Mouse (Mus musculus): Measurements from ENCODE around the gene Tulp3.
"Not testable (repeated sequence)": the region's sequence is repeated elsewhere in the genome, so short reads cannot be mapped to it uniquely, and the experiment has no call there.

Gene Tulp3

GRCm38 (mm10) chr6:128355726-128356416 is at the start of gene Tulp3:
TSS of gene Tulp3 (minus strand) at chr6:128355851.
- peak; percentile 97 for DNase-seq

- DNase-seq, result no peak
Measured at GRCm38 (mm10) chr6:128404708-128405107, 49.1 kb upstream of the Tulp3 start.

- peak; percentile 69 for DNase-seq
Measured at GRCm38 (mm10) chr6:128399421-128400185, 44.0 kb upstream of the Tulp3 start.

GRCm38 (mm10) chr6:128398996-128399395 is 43.3 kb upstream of the Tulp3 start, which contains the start of gene Nrip2:
TSS of gene Nrip2 (plus strand) at chr6:128399296.
- no peak for DNase-seq

- no peak for DNase-seq
Measured at GRCm38 (mm10) chr6:128397574-128398261, 42.1 kb upstream of the Tulp3 start.

GRCm38 (mm10) chr6:128390683-128391082 is 35.0 kb upstream of the Tulp3 start:
- DNase-seq, result no peak

GRCm38 (mm10) chr6:128389185-128389584 is 33.5 kb upstream of the Tulp3 start:
- no peak for DNase-seq

- DNase-seq, result no peak
Measured at GRCm38 (mm10) chr6:128385026-128385425, 29.4 kb upstream of the Tulp3 start.

- DNase-seq, result no peak
Measured at GRCm38 (mm10) chr6:128383752-128384151, 28.1 kb upstream of the Tulp3 start.

GRCm38 (mm10) chr6:128381254-128381653 is 25.6 kb upstream of the Tulp3 start:
- no peak for DNase-seq

GRCm38 (mm10) chr6:128380594-128381167 is 25.0 kb upstream of the Tulp3 start:
- not testable (repeated sequence) for DNase-seq

GRCm38 (mm10) chr6:128379636-128380035 is 24.0 kb upstream of the Tulp3 start:
- no peak for DNase-seq

GRCm38 (mm10) chr6:128376371-128377085 is 20.9 kb upstream of the Tulp3 start:
- DNase-seq, result no peak

- no peak for DNase-seq
Measured at GRCm38 (mm10) chr6:128375192-128375591, 19.5 kb upstream of the Tulp3 start, which contains the start of the genes Tex52 and Gm44596. TSS of gene Tex52 (plus strand) at chr6:128375456. TSS of gene Gm44596 (plus strand) at chr6:128375503.

- DNase-seq, result no peak
Measured at GRCm38 (mm10) chr6:128370040-128370439, 14.4 kb upstream of the Tulp3 start.

- no peak for DNase-seq
Measured at GRCm38 (mm10) chr6:128366466-128366865, 10.8 kb upstream of the Tulp3 start.

- DNase-seq, result no peak
Measured at GRCm38 (mm10) chr6:128364721-128365120, 9.1 kb upstream of the Tulp3 start.

GRCm38 (mm10) chr6:128363007-128363825 is 7.6 kb upstream of the Tulp3 start:
- DNase-seq, result no peak

- peak; percentile 78 for DNase-seq
Measured at GRCm38 (mm10) chr6:128362381-128363006, 6.8 kb upstream of the Tulp3 start, which contains the start of the genes Rhno1 and Foxm1. TSS of gene Rhno1 (minus strand) at chr6:128362911. TSS of gene Foxm1 (plus strand) at chr6:128362967.

- DNase-seq, result no peak
Measured at GRCm38 (mm10) chr6:128361901-128362300, 6.2 kb upstream of the Tulp3 start.

GRCm38 (mm10) chr6:128358999-128359398 is 3.3 kb upstream of the Tulp3 start:
- peak; percentile 64 for DNase-seq
